In the genomic region with DNA sequence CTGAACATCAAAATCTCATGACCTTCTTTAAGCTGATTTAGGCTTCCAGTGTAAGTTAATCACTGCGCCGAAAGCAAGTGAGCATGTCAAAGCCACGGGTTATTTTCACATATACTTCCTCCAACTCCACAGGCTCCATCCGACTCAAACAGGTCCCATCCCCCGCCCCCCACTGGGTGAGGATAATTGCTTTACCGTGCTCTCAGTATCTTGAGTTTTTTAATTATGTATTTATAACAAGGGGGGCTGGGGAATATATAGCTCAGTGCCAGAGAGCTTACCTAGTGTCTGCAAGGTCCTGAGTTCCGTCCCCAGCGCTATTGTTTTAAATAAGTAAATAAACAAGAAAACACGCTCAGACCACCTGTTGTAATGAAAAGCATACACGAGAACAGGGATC, we compare ENCODE assay signal across 15 mouse cellular contexts. TPM values are rescaled to one million over a fixed set of nuclear protein-coding genes. Genes with fewer than 3 reads are reported as not detected.
DNase-seq lines count a peak whose midpoint lies in the region; ATAC-seq and TF ChIP-seq lines count a peak whose summit lies in the region.
"Had no signal": no experiment of that assay in that cellular context is flagged by ENCODE, and none has a peak within 500 bp of the region (broad histone marks: within the 10 kb centered on the region; RNA-seq: fewer than 3 reads in every experiment).

No protein-coding gene starts in this region.

- H3K9ac ChIP-seq in hindbrain, embryonic 13.5 days, result no peak overlapping the region
- no peak overlapping the region for H3K9ac ChIP-seq in midbrain, embryonic 12.5 days (replicated peaks)
- H3K9ac ChIP-seq: heart, embryonic 12.5 days had no signal

- peak; percentile 45 for DNase-seq in left cerebral cortex, postnatal 4 days
- DNase-seq in left cerebral cortex, postnatal 14 days (ENCODE audit: low spot score in 2 of 2), result no peak
- DNase-seq in urinary bladder, adult 2 months (ENCODE audit: low spot score), result no peak
- DNase-seq in thymus, adult 2 months, result no peak
- no peak for DNase-seq in adrenal gland, postnatal 14 days
- no peak for DNase-seq in ovary, postnatal 10 days (ENCODE audit: low spot score)
- DNase-seq: gastrocnemius, postnatal 14 days; lung, postnatal 10 days had no signal

- TF ChIP-seq POLR2A in thymus, adult 2 months (IDR thresholded peaks at IDR 0.05; ENCODE audit: control insufficient read depth, extremely low read depth, insufficient read depth, low read length, poor library complexity), result no peak

- peak overlapping the region; percentile 93 for H3K27ac ChIP-seq in hindbrain, embryonic 13.5 days
- H3K27ac ChIP-seq in midbrain, embryonic 12.5 days (replicated peaks), result peak overlapping the region; percentile 92
- H3K27ac ChIP-seq in thymus, adult 2 months (ENCODE audit: control insufficient read depth, insufficient read depth, low read length), result no peak overlapping the region
- H3K27ac ChIP-seq: kidney, postnatal 0 days had no signal

- H3K27me3 ChIP-seq in hindbrain, embryonic 13.5 days, result peaks cover 6% of the 10 kb centered on the region; the same call in 1 of the 2 replicates
- peaks cover 42% of the 10 kb centered on the region for H3K27me3 ChIP-seq in midbrain, embryonic 12.5 days
- no peaks in the 10 kb centered on the region for H3K27me3 ChIP-seq in thymus, adult 2 months (ENCODE audit: control insufficient read depth, insufficient read depth, low read length)

- H3K36me3 ChIP-seq in hindbrain, embryonic 13.5 days, result no peaks in the 10 kb centered on the region
- H3K36me3 ChIP-seq in midbrain, embryonic 12.5 days, result no peaks in the 10 kb centered on the region
- no peaks in the 10 kb centered on the region for H3K36me3 ChIP-seq in thymus, adult 2 months (ENCODE audit: control insufficient read depth, insufficient read depth, low read length)

- WGBS in hindbrain, embryonic 13.5 days, result 45% methylated on average over 10 of the region's 10 CpGs
- WGBS in midbrain, embryonic 12.5 days, result 46% methylated on average over 10 of the region's 10 CpGs
- 89% methylated on average over 10 of the region's 10 CpGs for WGBS in thymus, adult 2 months

- H3K4me2 ChIP-seq in hindbrain, embryonic 13.5 days, result no peak overlapping the region
- H3K4me2 ChIP-seq in midbrain, embryonic 12.5 days (replicated peaks), result no peak overlapping the region
- H3K4me2 ChIP-seq: heart, embryonic 12.5 days; liver, embryonic 11.5 days had no signal

- ATAC-seq in hindbrain, embryonic 13.5 days (ENCODE audit: low FRiP score), result peak; percentile 25; the same call in 1 of the 2 replicates
- no peak for ATAC-seq in midbrain, embryonic 12.5 days (ENCODE audit: low FRiP score, low read depth)
- ATAC-seq: inflammation-experienced regulatory T-cells, adult 6 months had no signal

- TF ChIP-seq CTCF in thymus, adult 2 months (IDR thresholded peaks at IDR 0.05; ENCODE audit: borderline replicate concordance, control insufficient read depth, extremely low read depth, insufficient read depth, low read length, poor library complexity), result no peak

- intact Hi-C loops in left cerebral cortex, postnatal 4 days (cut with DNase I), result no loop called here
- intact Hi-C loops in left cerebral cortex, postnatal 14 days (cut with DNase I), result no loop called here

- no peaks in the 10 kb centered on the region for H3K9me3 ChIP-seq in hindbrain, embryonic 13.5 days
- no peaks in the 10 kb centered on the region for H3K9me3 ChIP-seq in midbrain, embryonic 12.5 days
- H3K9me3 ChIP-seq: heart, embryonic 12.5 days had no signal

- H3K4me1 ChIP-seq in hindbrain, embryonic 13.5 days (replicated peaks), result peaks cover 26% of the 10 kb centered on the region
- H3K4me1 ChIP-seq in midbrain, embryonic 12.5 days, result peaks cover 19% of the 10 kb centered on the region
- H3K4me1 ChIP-seq in thymus, adult 2 months (replicated peaks; ENCODE audit: control insufficient read depth, insufficient read depth, low read length), result no peaks in the 10 kb centered on the region
- H3K4me1 ChIP-seq: heart, embryonic 12.5 days had no signal

- no peak overlapping the region for H3K4me3 ChIP-seq in hindbrain, embryonic 13.5 days
- H3K4me3 ChIP-seq in midbrain, embryonic 12.5 days, result no peak overlapping the region
- no peak overlapping the region for H3K4me3 ChIP-seq in thymus, adult 2 months (ENCODE audit: control insufficient read depth, insufficient read depth, low read length)
- H3K4me3 ChIP-seq: erythroblast, embryonic 14.5 days; heart, embryonic 12.5 days had no signal

RNA-seq across cellular contexts. Expression of a gene that starts 10.0 kb away (rescaled TPM):
- total RNA-seq in left cerebral cortex, postnatal 4 days (2021), result 10 to 100 TPM; 14.0 to 17.3 TPM
- total RNA-seq in left cerebral cortex, postnatal 14 days (2021), result 10 to 100 TPM; 12.3 to 14.3 TPM
- 4.7 and 7.1 TPM in 2 replicates for polyA plus RNA-seq in hindbrain, embryonic 13.5 days (2015; fragmentation: Nextera tagmentation; extraction: Ambion mirVana)
- polyA plus RNA-seq in midbrain, embryonic 12.5 days (2016; fragmentation: Nextera tagmentation; extraction: Ambion mirVana), result 6.2 and 6.5 TPM in 2 replicates
- 4.7 and 7.0 TPM in 2 replicates for polyA plus RNA-seq in urinary bladder, adult 2 months (2012; rRNA removed)
- 2.7 and 4.0 TPM in 2 replicates for polyA plus RNA-seq in thymus, adult 2 months (2012; rRNA removed)
- total RNA-seq in adrenal gland, postnatal 14 days (2021), result 7.8 and 11.4 TPM in 2 replicates

RNA-seq across cellular contexts. Expression of a gene that starts 38.2 kb away (rescaled TPM):
- total RNA-seq in left cerebral cortex, postnatal 4 days (2021), result 10 to 100 TPM; 19.1 to 23.7 TPM
- 10 to 100 TPM; 15.2 to 22.2 TPM for total RNA-seq in left cerebral cortex, postnatal 14 days (2021)
- 82.0 and 83.3 TPM in 2 replicates for polyA plus RNA-seq in hindbrain, embryonic 13.5 days (2015; fragmentation: Nextera tagmentation; extraction: Ambion mirVana)
- 75.5 and 79.3 TPM in 2 replicates for polyA plus RNA-seq in midbrain, embryonic 12.5 days (2016; fragmentation: Nextera tagmentation; extraction: Ambion mirVana)
- polyA plus RNA-seq in urinary bladder, adult 2 months (2012; rRNA removed), result 55.1 and 55.6 TPM in 2 replicates
- 1.6 and 2.1 TPM in 2 replicates for polyA plus RNA-seq in thymus, adult 2 months (2012; rRNA removed)
- total RNA-seq in adrenal gland, postnatal 14 days (2021), result 68.7 and 82.7 TPM in 2 replicates

Comparison
In these comparisons a context has a peak if more than half of its experiments do, and no peak if none do; other contexts are left out.
1. RNA of a gene that starts 38.2 kb away (polyA plus RNA-seq): 82.0 to 83.3 TPM in hindbrain, embryonic 13.5 days, 75.5 to 79.3 TPM in midbrain, embryonic 12.5 days and 55.1 to 55.6 TPM in urinary bladder, adult 2 months; 1.6 to 2.1 TPM in thymus, adult 2 months; every median in the first group is over 10 times any median in the second.